Mouse (Mus musculus): ENCODE measurements at regions not wholly inside any gene's neighbourhood (a gene's known extent, or its start where the extent isn't known, plus 50 kb on each side); places are given as distances from the start of the nearest gene placed in this dataset.
"Not testable (repeated sequence)": the region's sequence is repeated elsewhere in the genome, so short reads cannot be mapped to it uniquely, and the experiment has no call there.

GRCm38 (mm10) chr12:25493233-25493632 is 396.3 kb upstream of the Id2 start:
- DNase-seq (ENCODE audit: low read depth in 2 of 2, low spot score in 2 of 2) = no peak

DNA sequence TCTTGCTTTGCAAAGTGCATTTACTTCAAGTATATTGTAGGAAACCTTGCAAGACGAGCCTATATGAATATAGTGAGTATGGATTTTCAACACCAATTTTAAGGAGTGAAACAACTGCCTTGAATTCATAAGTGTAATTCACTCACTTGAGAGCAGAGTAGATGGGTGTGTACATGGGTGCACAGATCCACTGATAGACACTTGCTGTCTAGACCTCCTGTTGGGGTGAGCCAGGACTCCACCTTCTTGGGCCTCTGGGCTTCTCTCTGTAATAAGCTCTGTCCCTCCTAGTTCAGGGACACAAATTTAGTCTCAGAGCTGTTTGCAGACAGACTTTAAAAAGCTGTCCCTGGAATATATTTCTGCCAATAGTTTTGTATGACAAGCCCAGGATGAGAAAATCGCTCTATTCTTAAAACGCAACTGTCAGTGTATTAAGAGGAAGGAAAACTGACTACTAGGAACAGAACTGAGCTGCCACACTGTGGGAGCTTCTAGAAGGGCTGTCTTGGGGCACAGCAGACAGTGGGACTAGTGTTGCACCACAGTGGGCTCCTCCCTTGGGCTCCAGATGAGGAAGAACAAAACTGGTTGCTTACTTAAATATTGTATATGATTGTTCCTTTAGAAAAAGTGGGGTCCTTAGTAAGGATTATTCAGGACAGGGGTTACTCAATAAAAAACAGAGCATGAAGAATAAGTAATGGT is 395.7 kb upstream of the Id2 start:
- DNase-seq (ENCODE audit: low read depth in 2 of 2, low spot score in 2 of 2) = no peak

- DNase-seq (ENCODE audit: low read depth in 2 of 2, low spot score in 2 of 2) = no peak
These were observed 378.3 kb upstream of the Id2 start for GRCm38 (mm10) chr12:25475180-25475758.

DNA sequence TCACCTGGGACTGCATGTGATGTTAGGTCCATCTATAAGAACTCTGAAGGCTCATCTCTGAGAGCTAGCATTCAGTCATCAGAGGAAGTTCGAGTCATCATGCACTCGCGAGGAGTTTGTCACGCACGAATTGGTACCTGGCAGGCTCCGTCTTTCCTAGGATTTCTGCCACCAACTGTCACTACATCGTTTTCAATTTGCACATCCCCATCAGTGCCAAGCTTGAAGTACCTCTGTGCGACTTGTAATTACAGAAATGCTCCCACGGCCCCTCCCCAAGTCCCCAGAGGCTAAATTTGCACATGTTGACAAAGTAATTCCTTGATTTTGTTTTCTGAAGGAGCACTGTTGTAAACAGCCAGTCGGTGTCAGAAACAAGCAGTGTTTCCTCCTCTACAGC is 372.2 kb upstream of the Id2 start:
- DNase-seq (ENCODE audit: low read depth in 2 of 2, low spot score in 2 of 2) = no peak

DNA sequence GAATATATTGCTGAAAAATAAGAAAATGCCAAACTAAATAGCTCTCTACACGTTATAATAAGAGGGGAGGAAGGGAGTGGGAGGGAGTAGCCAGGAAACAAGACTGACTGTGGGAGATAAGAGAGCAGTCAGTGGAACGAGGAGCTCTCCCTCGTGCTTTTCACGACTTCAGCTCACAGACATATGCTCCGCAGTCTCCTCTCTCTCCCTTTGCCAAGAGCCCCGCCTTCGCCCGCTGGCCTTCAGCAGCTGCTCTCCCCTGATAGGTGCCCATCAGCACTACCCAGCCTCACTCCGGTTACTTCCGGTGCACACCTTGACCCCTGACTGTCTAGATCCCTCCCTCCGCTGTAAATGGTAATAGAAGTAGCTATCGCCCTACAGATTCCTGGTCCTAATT is 370.8 kb upstream of the Id2 start:
- no peak for DNase-seq (ENCODE audit: low read depth in 2 of 2, low spot score in 2 of 2)

DNA sequence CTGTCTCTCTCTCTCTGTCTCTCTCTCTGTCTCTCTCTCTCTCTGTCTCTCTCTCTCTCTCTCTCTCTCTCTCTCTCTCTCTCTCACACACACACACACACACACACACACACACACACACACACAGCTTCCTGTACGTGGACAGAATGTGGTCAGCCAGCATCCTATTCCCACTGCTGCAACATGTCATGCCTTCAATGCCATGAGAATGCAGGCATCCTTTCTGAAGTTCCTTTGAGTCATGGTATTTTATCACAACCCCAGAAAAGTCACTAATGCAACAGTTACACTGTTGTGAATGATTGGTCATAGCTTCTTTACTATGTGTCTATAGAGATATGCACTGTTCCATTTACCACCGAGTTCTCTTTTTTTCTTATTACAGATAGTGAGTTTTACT is 365.8 kb upstream of the Id2 start:
- not testable (repeated sequence) for DNase-seq (ENCODE audit: low read depth in 2 of 2, low spot score in 2 of 2)

DNA sequence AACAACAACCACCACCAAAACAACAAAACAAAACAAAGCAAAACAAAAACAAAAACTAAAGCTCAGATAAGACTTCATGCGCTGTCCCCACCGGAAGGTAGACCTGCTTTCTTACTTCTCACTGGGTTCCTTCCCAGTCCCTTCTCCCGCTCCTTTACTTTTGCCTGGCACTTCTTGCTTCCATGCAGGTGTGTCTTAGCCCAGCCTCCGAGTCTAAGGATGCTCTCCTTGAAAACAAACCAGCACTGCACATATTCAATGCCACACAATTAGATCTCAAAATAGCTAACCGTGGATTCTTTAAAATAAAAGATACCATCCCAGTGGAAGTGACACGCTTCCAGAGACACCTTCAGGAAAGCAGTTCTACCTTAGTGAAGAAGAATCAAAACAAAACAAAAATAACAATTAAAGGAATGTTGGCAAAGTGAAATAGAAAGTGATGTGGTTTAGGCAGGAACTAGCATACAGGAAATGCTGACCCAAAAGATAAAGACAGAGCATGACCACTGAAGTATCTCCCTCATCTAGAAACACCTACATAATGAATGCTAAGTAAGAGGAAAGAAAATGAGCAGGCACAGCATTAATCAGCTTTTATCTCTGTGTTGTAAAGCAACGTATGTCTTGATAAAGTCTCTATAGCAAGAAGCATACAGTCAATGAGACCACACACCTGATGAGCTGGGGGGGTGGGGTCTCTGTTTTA is 358.5 kb upstream of the Id2 start:
- DNase-seq (ENCODE audit: low read depth in 2 of 2, low spot score in 2 of 2) = no peak

DNA sequence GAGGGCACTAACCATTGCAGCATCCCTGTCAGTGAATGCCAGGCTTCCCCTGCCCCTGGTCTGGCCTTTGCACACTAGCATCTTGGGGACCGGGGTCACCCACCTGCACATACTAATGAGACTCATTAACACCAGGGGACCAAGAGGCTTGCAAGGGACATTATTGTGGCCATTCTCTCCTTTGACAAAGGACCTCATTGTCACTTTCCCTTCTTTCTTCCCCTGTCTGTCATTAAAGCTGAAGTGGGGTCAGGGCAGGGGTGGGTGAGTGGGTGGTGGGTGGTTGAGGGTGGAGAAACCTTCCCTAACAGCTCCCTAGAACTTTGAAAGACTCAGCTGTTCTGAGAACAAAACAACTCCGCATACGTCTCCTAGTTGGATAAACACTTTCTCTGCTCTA is 356.4 kb upstream of the Id2 start:
- no peak for DNase-seq (ENCODE audit: low read depth in 2 of 2, low spot score in 2 of 2)

- no peak for DNase-seq (ENCODE audit: low read depth in 2 of 2, low spot score in 2 of 2)
These were observed 354.2 kb upstream of the Id2 start for GRCm38 (mm10) chr12:25451156-25451555.

- DNase-seq (ENCODE audit: low read depth in 2 of 2, low spot score in 2 of 2) = no peak
These were observed 347.4 kb upstream of the Id2 start for GRCm38 (mm10) chr12:25444355-25444754.

DNA sequence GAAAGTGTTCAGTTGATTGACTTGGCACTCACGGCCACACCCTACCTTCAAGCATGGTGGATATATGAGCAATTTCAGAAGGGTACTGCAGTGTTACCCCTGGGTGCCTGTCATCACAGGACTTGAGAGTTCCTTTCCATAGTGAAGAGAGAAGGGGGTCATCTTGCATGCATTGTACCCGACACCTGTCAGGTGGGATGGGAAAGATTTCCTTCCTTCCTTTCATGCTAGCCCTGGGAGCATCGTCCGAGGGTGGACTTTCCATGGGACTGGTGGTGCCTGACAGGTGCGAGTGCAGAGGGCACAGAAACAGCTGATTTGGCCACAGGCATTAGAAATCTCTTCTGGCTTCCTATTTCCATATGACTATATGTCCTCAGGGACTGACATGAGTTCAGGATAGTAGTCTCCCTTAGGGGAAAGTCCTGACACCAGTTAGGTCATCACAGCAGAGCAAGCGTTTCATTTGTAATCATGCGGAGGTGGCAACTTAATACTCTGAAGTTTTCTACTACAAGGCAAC is 342.1 kb upstream of the Id2 start:
- DNase-seq (ENCODE audit: low read depth in 2 of 2, low spot score in 2 of 2) = no peak

DNA sequence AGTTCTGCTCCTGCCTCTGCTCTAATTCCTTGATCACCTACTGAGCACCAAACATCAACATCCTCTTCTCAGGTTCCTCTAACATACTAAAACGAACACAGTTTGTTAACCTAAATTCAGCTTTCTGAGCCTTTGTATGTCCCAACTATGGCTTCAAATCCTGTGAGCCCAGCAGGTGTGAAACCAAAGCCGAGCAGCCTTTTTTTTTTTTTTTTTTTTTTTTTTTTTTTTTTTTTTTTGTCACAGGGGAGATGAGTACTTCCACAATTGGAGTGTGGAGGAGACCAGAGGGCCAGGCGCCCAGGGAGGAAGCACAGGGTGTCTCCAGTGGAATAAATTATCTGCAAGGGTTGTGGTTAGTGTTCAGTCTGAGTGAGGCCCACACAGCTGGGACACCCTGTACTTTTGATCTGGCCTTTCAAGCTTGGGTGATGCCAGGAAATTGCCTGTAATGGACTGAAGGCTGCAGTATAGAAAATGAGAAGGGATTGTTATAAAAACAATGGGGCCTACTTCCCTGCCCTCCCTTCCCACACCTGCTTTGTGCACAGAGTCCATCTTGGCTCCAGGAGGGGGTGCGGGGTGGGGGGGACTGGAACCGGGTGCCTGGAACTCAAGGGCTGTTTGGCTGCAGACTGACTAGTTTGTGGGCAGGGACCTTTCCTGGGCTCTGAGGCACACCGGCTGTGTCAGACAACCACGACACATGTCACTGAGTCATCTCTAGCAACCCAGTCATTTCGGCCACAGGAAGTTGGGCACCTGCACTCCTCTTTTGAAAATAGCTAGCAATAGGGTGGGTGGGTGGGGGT is 341.5 kb upstream of the Id2 start:
- DNase-seq (ENCODE audit: low read depth in 2 of 2, low spot score in 2 of 2) = no peak

DNA sequence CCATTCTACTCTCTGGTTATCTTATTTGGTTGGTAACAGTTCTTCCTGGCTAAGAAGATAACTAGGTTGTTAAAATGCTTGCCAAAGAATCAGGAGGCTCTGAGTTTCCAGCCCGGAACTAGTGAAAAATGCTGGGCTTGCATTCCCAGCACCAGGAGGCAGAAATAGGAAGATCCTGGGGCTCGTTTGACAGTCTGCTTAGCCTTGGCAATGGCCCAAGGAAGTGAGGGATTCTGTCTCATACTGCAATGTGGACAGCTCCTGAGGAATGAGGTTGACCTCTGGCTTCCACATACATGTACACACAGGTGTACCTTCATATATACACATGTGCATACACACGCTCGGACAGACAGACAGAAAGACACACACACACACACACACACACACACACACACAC is 340.6 kb upstream of the Id2 start:
- DNase-seq (ENCODE audit: low read depth in 2 of 2, low spot score in 2 of 2) = no peak

GRCm38 (mm10) chr12:25436220-25436911 is 339.4 kb upstream of the Id2 start:
- no peak for DNase-seq (ENCODE audit: low read depth in 2 of 2, low spot score in 2 of 2)

DNA sequence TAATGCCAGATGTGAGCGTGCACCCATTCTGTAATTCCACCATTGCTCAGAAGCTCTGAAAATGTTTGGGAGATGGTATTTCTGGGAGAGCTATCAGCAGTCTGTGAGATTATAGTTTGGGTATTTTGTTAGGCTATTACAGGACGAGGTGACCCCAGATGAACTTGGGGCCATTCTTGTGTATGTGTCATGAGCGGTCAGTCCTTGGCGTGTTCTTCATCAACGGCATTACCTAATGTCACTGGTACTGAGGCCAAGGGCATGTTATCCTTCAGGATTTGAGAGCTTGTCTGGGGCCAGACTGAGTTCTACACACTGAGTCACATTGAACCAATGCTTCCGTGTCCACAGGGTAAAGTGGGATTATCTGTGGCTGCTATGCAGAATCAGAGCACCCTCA is 335.9 kb upstream of the Id2 start:
- DNase-seq (ENCODE audit: low read depth in 2 of 2, low spot score in 2 of 2) = no peak

GRCm38 (mm10) chr12:25430911-25431310 is 334.0 kb upstream of the Id2 start:
- DNase-seq (ENCODE audit: low read depth in 2 of 2, low spot score in 2 of 2) = peak; percentile 27 to 44

DNA sequence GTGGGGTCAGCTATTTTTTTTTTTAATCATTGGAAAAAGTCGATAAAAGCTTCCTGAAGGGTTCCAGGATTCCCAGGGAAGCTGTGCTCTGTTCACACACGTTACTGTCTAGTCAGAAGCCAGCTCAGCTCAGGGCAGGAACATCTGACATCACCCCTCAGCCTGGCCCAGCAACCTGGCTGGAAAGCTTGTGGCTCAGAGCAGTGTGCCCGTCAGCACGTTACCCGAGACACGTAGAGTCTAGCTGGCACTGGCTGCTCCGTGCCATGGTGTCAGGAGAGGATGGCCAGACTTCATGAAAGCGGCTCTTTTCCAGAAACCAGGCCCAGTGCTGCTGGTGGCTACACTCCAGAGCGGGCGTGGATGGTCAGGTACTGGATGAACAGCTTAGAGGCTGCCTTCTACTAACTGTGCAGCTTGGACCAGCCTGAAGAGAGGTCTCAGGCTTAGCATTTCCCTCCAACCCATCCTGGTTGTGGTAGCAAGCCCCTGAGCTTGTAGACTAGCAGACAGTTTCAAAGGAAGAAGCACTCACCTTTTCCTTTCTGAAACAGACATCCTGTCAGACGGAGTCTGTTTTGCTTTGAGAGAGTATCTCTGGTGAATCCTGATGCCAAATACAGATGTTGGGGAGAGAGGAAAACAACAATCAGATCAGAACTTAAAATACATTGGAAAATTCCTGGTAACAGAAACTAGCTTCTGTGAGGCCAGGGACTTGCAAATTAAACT is 331.1 kb upstream of the Id2 start:
- no peak for DNase-seq (ENCODE audit: low read depth in 2 of 2, low spot score in 2 of 2)

DNA sequence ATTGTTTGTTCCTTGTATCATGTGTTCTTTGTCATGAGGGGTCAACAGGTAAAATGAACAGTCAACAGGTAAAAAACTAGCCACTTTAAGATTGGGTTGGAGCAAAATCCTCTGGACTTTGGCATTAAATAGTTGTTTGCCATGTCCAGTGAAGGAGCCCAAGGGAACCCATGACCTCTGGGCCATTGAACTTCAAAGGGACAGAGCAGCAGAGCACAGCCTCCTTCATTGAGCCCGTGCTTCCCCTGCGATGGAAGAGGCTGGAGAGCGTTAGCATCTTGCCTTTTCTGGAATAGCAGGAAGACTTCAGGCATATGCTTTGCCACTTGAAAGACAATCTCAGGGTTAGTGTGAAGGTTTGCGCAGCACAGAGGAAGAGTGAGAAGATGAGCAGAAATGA is 320.4 kb upstream of the Id2 start:
- no peak for DNase-seq (ENCODE audit: low read depth in 2 of 2, low spot score in 2 of 2)

DNA sequence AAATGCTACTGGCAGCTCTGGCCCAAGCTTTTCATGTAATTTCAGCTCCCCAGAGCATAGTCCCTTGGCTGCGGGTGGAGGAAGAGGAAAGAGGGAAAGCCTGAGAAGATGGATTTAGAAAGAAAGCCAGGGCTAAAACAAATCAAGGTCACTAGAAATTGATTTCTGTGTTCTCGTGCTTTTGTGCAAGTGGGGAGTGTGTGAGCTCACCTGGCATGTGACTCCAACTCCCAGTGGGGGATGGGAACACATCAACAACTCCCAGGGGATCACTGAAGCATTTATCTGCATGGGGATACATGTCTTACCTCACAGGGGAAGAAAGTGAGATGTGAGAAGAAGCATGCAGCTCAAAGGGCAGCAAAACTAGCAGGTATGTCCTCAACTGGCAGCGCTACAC is 319.6 kb upstream of the Id2 start:
- no peak for DNase-seq (ENCODE audit: low read depth in 2 of 2, low spot score in 2 of 2)

DNA sequence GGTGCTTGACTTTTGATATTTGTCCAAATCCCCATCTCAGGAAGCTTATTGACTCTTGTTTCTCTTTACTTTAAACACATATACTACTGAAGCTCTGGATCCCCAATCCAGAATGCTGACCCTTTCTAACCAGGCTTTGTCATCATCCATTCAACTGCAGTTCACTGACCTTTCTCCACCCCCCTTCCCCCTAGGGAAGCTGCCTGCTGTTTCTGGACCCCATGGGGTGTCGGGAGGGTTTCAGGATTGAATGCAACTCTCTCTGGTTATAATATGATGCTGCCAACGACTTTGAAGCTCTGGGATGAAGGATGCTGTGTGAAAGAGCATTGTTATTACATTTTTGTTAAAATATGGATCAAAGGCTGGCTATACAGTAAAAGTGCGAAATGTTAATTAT is 318.7 kb upstream of the Id2 start:
- no peak for DNase-seq (ENCODE audit: low read depth in 2 of 2, low spot score in 2 of 2)
